Mouse (Mus musculus) thymus, postnatal 25 days (tissue): Measurements from ENCODE around the gene Gm6880.
"Not testable (repeated sequence)": the region's sequence is repeated elsewhere in the genome, so short reads cannot be mapped to it uniquely, and the experiment has no call there.

ENCODE experiments used
- DNase-seq: peaks from one replicate; pipeline ENCODE4 v3.0.0; 2022

The Gm6880 gene

GRCm38 (mm10) chrX:74481349-74481885 is at the start of gene Gm6880:
TSS of gene Gm6880 (minus strand) at chrX:74481399.
- not testable (repeated sequence) for DNase-seq

- DNase-seq: not testable (repeated sequence)
These were observed 36.3 kb upstream of the Gm6880 start for GRCm38 (mm10) chrX:74517461-74517860.

- no peak for DNase-seq
These were observed 15.9 kb upstream of the Gm6880 start for GRCm38 (mm10) chrX:74497131-74497530.

GRCm38 (mm10) chrX:74452773-74453172 is 28.4 kb downstream of the Gm6880 start:
- no peak for DNase-seq

DNA sequence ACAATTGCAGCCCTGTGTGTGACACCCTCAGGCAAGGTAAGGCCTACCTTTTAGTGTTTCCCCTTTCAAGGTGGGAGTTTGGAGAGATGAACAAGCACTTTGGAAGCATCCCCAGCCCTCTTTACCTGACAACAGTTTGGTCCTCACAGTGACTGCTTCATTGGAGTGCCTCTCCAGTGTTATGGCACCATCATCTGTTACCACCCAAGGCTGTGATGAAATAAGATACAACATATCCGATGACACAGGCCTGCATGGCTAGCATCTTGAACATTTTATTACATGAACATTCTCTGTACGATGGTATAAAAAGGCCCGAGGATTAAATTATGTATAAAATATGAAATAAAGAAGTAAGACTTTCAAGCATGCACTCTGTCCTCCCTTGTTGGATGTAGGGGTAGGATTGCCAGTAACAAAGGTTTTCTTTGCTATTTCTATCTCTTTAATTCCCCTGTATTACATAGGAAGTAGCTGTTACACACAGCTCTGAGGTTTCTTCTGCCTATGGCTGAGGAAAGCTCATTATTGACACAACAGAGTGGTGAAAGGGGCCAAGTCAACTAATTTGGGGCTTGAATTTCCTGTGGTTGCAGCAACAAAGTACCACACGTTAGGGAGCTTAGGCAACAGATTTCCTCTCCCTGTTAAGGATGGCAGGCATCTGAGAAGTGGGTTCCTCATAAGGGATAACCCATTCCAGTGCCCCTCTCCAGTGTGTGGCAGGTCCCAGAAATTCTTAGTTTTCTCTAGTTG is 29.9 kb downstream of the Gm6880 start:
- DNase-seq: no peak
